Mouse (Mus musculus) spleen, adult 18-20 months (tissue): ENCODE results near the gene Lsamp.

Experiments used
- DNase-seq, 2 experiments: peaks; one replicate each; pipeline ENCODE4 v3.0.0; 2022; ENCODE audit warnings: mixed read lengths in 2 of 2

The Lsamp gene

DNA sequence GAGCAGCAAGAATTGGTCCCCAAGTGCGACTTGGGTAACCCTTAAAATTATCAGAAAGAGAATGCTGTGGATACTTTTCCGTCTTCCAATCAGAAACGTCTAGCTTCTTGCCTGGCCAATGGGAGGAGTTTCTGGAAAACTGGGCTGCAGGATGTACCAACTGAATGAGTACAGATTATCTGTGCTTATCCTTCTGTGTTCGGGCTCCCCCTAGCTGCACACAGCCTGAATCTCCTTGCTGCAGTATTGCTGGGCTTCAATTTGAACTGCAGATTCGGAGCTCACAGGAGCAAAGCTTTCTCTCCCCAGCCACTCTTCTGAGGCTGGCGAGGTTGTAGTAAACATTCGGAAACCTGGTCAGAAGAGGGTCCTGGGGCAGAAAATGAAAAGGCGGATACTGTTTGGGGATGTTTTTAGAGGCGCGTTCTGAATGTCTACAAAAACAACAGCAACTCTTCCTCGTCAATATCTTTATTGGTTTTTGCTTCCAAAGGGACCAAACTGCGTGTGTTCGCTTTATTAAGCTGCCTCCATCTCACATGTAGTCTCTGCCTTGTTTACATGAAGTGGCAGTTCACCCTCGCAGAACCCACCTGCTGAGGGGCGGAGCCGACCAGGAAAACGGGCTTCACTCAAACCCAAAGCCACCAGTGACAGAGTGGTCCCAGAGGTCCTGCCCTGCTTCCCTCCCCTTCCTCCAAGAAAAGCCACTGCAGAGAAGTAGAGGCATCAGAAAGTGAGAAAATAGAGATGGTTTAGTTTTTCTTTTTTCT lies 984.1 kb downstream of the Lsamp start:
- no peak for DNase-seq

DNA sequence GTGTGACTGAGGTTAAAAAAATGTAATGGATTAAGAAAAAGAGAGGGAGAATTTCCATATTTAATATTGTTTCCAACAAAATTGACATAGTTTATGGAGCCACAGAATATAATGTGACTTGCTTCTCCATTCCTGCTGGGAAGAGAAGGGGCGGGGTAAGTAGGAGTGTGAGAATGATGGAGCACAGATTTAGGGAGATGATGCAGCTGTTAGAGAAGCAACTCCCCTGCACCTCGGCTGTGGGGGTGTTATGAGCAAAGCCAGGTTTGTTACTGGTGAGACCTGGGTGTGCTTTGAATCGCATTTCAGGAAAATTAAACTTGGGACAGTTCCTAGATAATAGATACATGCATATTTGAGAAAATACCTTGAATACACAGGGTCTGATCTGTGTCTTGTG lies 987.2 kb downstream of the Lsamp start:
- no peak for DNase-seq

DNA sequence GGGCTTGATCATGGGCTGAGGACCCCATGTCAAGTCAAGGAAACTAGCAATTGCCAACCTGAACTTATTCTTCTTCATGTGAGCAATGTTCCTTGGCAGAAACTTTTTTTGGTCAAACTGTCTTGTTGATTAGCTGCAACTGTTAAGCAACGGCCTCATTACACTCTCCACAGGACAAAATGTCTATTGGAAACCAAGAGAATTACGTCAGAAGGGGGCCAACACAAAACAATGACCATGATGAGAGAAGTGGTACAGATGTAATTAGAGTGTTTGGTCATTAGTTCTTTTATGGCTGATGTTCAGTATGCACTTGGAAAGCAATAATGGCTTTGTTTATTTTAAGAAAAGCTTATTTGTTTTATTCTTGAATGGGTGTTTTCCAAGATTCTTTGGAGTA lies 989.9 kb downstream of the Lsamp start:
- no peak for DNase-seq

DNA sequence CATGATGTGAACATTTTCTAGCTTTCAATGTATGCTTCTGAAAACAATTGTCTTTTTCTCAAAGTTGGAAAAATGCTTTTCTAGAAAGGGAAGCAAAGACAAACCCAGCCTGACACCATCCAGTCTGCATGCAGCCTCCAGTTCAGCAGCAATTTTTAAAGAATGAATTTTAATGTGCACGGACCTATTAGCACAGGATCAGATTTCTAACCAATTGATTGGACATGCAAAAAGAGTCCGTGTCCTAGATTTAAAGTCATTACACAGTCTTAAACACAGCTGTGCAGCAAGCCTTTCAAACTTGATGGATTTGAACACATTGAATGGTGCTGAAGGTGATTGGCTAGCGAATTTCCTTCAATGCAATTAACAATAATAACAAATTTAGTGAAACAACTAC lies 998.9 kb downstream of the Lsamp start:
- no peak for DNase-seq

DNA sequence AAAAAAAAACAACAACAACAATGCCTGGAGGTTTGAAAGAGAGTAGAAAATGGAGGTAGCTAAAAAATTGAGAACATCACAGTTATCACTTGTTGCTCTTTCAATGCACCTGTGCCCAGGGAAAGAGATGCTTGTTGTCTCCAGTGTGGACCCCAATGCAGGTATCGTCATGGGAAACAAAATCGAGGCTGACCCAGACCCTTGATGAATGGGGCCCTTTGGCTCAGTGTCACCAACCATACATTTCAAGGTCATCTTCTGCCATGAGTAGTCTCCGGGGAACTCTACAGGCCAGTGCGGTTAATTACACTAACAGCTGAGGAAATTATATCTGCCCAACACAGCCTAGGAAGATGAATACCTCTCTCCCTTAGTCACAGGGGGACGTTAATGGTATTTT lies 1023.4 kb downstream of the Lsamp start:
- no peak for DNase-seq

DNA sequence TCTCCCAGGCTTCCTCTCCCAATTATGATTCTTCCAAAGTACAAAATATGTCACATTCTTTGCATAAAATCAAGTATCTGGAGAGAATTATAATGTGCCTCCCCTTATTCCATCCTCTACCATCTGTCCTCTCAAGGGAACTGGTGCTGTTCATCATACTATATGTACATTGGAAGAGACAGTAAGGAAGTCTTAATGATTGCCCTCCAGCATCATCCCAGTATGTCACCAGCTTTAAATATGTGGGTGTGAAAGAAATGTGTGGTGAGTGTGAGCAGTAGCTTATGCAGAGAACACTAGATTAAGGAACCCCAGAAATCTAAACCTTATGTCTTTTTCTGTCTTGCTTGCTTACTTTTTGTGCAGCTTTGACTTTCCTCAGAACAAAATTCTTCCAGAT lies 1050.6 kb downstream of the Lsamp start:
- no peak for DNase-seq

DNA sequence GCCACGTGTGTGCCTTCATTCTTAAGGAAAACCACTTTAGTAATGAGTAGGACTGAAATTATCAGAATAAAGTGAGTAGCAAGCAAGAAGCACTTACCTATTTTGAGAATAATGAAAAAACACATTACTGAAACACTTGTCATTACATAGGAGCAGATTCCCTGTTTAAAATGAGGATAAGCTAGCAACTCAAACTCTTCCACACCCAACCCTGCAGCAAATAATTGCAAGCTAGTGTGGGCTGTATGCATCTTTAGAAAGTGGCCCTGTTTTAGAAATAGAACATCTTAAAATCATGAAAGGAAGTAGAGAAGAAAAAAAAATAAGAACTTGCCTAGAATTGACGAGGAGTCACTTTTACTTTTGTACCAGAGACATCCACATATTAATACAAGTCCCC lies 1057.5 kb downstream of the Lsamp start:
- DNase-seq = no peak

DNA sequence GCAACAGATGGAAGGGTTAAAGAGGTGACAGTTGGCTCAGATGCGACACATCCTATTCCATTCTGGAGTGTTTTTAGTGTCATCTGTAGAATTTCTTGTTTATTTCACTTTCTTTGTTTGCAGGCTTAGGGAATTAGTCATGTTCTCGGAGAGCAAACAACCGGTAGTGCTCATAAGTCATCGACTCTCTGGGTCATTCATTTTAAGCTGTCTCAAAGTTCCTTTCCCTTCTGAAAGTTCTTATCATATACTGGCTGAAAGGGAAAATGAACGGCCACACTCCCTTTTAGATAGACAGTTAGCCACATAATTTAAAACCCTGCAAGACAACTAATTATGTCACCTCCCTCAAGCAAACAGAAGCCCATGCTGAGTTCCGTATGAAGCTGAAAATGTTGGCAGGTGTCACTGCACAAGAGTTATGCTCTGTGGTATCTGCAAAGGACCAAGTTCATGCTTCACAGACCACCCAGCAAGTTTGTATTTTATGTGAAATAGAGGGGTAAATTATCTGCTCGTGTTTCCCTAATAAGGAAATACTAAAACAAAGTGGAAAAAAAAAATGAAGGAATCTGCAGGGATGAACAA lies 1079.2 kb downstream of the Lsamp start:
- no peak for DNase-seq

DNA sequence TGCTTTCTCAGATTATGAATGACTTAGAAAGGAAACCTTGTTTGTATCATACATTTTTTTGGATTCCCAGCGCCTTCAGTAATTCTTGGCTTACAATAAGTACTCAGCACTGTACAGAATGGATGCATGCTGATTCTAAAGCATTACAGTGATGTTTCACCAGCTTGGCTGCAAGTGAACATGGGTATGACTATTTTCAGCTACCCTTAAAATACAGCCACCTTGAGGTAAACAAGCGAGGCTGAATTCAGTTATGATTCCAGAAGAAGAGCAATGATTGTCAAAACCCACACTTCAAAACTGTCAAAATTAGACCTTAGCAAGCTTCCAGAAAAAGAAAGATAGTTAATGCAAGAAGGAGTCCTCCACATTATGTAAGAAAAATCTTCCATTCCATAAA lies 1089.3 kb downstream of the Lsamp start:
- DNase-seq = no peak

DNA sequence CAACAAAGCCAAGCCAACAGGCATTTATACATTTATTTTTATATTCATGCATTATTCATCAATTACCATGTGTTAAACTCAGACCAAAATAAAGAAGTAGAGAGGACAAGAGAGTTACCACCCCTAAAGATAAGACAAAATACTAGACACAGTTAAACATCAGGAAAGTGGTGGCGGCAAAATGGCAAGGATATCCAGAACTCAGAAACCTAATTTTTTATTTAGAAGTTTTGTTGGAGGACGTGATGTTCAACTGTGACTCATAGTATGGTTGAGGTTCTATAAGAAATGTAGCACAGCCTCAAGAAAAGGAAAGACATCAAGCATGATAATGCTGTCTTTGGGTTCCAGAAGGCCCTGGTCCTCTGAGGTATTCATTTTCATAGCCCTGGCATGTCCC lies 1104.5 kb downstream of the Lsamp start:
- no peak for DNase-seq

DNA sequence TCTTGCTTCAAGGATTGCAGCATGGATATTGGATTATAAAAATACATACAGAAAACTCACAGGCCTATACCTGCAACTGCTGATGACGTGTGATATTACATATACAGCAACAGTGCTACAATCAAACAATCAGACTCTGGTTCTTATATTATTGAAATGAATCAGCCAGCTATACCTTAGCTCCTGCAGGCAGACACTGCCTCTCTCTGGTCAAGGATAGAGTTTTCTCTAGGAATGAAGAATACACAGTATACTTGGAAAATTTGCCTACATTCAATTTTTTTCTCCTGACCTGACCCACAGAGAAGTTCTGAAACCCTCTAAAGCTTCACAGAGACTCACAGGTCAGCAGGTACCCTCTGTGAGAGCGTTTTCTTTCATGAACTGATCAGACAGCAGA lies 1105.9 kb downstream of the Lsamp start:
- no peak for DNase-seq

DNA sequence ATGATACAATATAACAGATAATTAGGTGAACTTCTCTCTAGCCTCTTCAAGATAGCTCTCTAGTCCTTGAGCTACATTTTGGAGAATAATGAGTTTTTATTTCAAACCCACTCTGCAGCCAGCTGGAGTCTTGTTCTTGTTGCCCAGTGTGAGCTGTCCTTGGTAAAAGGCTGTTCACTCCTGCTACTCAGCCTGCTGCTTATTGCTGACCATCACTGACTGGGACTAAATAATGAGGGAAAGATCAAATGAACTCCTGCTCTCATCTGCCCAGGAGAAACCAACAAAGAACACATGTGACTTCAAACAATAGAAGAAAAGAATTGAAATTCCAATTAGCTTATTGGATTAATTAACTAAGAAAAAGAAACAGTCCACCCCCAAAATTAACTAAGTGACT lies 1107.1 kb downstream of the Lsamp start:
- DNase-seq = no peak

DNA sequence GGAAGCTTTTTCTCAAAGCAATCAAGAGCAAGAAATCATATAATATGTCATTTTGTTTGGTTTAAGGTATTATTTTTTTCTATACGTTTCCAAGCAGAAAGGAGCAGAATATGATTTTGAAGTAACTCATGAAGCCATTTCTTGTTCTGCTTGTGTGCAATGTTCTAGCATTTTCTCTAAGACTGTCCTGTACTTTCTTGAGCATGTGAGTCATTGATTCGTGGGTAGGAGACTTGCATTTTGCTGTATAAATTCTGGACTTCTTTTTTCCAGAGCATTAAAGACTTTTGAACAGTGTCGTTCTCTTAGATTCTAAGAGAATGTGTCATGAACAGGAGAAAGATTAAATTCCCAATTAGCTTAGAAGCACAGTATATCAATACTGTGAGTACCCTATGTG lies 1118.6 kb downstream of the Lsamp start:
- DNase-seq = no peak

DNA sequence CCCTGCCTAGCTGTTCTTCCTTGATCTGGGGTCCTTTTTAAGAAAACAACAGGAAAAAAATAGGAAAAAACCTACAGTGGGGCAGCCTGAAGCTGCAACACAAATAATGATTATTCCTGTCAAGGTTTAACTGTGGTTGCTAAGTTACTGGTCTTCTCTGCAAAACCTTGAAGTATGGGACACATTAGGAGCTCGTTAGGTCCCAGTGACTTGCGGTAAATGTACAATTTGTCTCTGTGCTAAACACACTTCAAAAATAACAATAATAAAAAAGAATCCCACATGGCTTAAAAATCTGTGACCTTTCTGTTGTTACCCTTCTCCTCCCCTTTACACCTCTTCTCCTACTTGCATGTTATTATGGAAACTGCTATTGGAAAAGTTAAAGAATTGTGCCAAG lies 1140.2 kb downstream of the Lsamp start:
- DNase-seq = no peak

DNA sequence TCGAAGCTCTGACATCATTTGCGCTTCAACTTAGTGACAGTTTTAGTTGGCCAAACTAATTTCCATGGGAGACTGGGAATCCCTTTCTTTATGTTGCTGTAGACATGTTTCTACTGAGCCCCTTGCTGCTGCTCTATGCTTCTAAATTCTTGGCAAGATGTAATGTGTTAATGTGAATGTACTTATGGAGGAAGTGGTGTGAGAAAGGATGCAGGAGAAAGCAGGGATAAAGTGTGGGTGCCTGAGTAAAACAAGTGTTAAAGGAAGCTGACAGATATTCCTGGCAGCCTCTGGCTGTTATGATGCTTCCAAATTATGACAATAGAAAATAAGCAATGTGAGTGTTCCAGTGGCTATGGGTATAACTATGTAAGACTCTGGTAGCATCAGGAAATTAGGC lies 1140.9 kb downstream of the Lsamp start:
- DNase-seq = no peak

DNA sequence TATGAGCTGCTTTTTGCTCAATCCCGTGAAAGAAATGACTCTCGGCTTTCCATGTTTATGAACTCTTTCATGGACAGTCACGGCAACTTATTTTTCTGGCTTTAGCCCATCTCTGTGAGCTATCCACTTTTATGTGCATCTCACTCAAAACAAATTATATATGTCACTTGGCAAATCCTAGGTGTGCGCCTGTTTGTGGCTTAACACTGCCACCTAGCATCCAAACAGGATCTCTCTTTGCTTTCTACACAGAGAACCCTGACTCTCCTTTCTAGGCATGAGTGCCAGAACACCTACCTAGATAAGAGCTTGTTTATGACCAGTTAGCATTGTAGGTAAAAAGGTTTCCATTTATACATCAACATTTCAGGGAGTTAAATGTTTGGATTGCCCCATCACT lies 1146.9 kb downstream of the Lsamp start:
- DNase-seq = no peak

DNA sequence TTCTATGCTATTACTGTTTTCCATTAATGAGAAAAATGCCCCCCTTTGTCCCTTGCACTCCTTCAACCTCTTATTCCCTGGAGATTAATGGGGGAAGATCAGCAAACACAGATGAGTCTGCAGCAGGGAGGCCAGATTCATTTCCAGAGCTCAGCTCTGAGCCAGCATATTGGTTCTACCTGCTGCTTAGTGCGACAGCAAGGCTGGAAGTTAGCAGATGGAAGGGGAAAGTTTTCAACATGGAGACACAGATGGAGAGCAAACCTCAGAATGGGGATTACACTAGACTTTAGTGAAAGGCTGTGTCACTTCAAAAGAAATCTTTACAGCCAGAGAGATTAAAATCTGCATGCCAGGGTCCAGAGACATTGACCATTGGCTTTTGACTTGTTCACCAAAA lies 1188.7 kb downstream of the Lsamp start:
- DNase-seq = no peak

DNA sequence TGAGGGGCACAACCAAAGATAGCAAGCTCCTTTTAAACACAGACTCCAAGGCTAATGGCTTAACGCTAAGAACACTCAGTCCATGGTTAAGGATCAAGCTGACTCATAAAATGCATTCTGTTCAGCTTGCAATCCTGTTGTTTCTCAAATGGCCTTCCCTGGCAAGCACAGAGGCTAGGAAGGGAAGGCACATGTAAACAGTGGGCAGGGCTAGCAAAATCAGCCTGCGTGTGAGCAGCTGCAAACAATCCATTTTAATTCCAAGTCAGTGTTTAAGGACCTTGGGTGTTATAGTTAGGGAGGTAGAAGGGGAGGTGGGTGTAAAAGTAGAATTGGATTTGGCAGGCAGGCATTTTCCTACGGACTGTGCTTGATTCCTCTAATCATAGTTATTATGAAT lies 1195.4 kb downstream of the Lsamp start:
- DNase-seq = no peak

DNA sequence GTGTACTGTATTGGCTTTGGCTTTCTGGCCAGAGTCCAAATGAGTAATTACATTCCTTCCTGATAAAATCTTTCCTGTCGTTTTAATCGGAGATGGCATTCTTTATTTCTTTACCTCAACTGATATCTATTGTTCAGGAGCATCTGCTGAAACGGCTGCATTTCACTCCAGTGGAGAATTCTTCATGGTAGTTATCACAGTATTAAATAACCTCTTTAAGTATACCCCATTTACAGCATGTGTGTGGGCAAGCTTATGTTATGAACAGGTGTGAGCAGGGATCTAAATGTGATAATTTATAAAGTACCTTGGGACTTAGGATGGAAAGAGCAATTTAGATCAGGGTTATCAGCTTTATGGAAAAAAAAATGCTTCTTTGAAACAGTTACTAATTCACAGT lies 1196.7 kb downstream of the Lsamp start:
- no peak for DNase-seq

DNA sequence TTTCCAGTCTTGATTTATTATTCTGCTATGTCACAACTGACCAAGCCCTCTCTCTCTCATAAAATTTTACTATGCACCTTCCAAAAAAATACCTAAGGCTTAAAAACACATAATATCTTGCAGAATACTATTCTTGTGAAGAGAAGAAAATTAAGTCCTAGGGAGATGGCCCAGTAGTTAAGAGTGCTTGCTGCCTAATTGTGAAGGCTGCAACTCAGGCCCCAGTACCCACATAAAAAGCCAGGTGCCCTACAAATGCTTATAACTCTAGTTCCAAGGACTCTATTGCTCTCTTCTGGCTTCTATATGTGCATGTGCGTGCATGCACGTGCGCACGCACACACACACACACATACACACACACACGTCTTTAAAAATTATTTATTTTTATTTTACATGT lies 1225.9 kb downstream of the Lsamp start:
- DNase-seq = no peak

DNA sequence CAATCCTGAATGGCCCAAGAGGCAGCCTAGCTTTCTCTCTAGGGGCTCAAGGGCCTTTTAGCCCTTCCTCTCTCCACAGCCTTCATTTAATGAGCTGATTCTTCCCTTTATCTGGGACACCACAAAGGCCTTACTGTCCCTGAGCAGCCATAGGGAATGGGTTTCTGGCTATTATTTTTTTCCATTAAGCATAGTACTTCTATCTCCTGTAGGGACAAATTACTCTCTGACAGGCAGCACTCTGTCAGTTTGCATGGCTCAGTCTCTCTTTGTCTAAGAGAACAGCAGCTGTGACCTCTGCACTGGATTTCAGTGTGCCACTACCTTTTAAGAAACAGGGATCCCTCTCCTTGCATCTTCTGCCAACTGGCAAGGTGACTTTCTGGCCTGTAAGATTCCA lies 1251.7 kb downstream of the Lsamp start:
- no peak for DNase-seq

DNA sequence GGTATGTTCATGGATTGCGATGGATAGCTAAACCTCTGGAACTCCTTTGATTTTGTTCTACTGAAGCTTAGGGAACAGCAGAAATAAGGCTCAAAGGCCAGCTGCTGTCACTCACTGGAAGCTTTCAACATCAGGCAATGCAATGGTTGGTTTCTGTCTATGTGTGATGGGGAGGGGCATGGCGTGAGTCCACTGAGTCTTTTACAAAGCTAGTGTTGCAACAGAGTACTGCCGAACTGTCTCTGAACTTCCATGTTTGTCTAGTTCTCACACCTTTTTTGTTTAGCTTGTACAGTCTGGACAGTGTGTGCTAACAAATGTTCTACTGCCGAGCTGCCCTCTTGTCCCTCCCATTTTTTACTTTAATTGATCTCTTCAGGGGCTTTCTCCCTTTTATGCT lies 1258.7 kb downstream of the Lsamp start:
- no peak for DNase-seq

DNA sequence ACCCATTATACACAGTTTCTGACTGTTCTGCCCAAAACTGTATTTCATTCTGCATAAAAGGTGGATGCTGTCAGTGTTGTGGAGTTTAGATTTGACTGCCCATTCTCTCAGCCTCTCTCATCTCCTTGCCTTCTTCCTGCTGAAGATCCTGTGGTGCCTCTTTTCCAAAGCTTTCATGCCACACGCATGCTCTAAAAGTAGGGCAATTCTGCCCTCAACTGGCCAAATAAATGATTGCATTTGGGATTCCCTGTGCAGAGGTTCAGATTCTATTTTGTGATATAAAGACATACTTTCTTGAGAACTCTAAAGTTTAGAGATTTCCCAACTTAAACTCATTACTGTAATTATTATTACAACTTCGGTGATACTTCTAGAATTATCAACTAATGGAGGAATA lies 1260.5 kb downstream of the Lsamp start:
- DNase-seq = no peak

DNA sequence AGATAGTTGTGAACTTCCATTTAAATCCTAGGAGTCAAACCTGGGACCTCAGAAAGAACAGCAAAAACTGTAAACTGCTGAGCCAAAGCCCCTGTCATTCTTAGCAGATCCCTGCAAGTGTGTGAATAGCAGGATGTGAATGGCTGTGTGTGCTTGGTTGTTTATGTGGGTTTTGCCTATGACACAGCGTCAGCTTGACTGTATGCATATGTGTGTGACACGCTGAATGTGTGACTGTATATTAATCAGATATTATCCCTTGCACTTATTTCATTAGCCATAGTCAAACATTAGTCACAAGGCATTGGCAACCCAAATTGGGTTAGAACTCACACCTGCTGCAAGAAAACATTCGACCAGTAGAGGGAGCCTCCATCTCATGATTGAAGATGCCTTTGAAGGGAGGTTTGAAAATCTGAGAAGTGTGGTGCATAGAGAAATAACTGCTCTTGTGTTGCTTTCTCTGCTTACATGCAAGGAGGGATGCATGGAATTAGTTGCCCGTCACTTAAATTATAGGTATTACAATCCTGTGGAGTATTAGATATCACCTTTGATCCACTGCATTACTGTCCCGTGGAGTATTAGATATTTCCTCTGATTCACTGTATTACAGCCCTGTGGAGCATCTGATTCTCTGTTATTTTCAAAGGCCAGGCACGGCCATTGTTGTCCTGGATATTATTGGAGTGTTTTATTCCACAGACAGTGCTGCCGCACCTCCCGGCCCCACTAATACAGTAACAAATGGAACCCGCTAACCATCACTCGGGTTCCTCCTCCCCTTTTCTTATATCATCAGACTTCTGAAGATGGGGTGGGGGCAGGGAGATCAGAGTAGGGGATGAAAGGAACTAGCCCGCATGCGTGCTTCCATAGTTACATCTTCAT lies 1274.2 kb downstream of the Lsamp start:
- no peak for DNase-seq
